Mouse (Mus musculus): ENCODE results near the gene Mrgprd. TPM values are rescaled to one million over a fixed set of nuclear protein-coding genes. Genes with fewer than 3 reads are reported as not detected.
A peak's percentile ranks its signal among the peaks of the same experiment; 100 is the strongest.

Gene Mrgprd
- total and polyA plus RNA-seq, 2 experiments = not detected

DNA sequence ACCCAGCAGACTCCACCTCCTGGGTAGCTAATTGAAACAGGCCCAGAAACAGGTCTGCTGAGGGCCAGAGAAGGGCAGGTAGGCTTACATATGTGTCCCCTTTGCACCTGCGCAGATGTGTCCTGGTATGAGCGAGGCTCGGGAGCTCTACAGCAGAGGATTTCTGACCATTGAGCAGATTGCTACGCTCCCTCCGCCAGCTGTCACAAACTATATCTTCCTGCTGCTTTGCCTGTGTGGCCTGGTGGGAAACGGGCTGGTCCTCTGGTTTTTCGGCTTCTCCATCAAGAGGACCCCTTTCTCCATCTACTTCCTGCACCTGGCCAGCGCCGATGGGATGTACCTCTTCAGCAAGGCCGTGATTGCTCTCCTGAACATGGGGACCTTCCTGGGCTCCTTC is 7.0 kb upstream of the Mrgprd start:
- no peaks in the 10 kb centered on the region for H3K79me2 ChIP-seq (ENCODE audit: control insufficient read depth, insufficient read depth, low read length)
- no peak overlapping the region for H3K4me3 ChIP-seq (ENCODE audit: insufficient read depth, low read depth, low read length)
- H3K4me1 ChIP-seq (ENCODE audit: control insufficient read depth, insufficient read depth, low read length) = no peaks in the 10 kb centered on the region
- no peak for DNase-seq (ENCODE audit: extremely low read depth, low read depth, low spot score)
- TF ChIP-seq CTCF (IDR thresholded peaks at IDR 0.05; ENCODE audit: low read depth, low read length) = no peak
- TF ChIP-seq POLR2A (IDR thresholded peaks at IDR 0.05; ENCODE audit: extremely low read depth, insufficient read depth, low read length) = no peak
- WGBS = 89% methylated on average over 10 of the region's 10 CpGs
- H3K27me3 ChIP-seq (ENCODE audit: control insufficient read depth, insufficient read depth, low read length) = no peaks in the 10 kb centered on the region
- H3K27ac ChIP-seq (replicated peaks; ENCODE audit: insufficient read depth, low read depth, low read length) = no peak overlapping the region
- H3K9ac ChIP-seq (ENCODE audit: low read depth, low read length) = no peak overlapping the region
- no peaks in the 10 kb centered on the region for H3K36me3 ChIP-seq (ENCODE audit: control insufficient read depth, insufficient read depth, low read length)

GRCm38 (mm10) chr7:145308061-145308675 is 6.5 kb upstream of the Mrgprd start:
- H3K79me2 ChIP-seq (ENCODE audit: control insufficient read depth, insufficient read depth, low read length) = no peaks in the 10 kb centered on the region
- H3K27me3 ChIP-seq (ENCODE audit: control insufficient read depth, insufficient read depth, low read length) = no peaks in the 10 kb centered on the region
- no peaks in the 10 kb centered on the region for H3K4me1 ChIP-seq (ENCODE audit: control insufficient read depth, insufficient read depth, low read length)
- H3K27ac ChIP-seq (replicated peaks; ENCODE audit: insufficient read depth, low read depth, low read length) = no peak overlapping the region
- no peak overlapping the region for H3K4me3 ChIP-seq (ENCODE audit: insufficient read depth, low read depth, low read length)
- no peaks in the 10 kb centered on the region for H3K36me3 ChIP-seq (ENCODE audit: control insufficient read depth, insufficient read depth, low read length)
- 72% methylated on average over 30 of the region's 30 CpGs for WGBS
- no peak overlapping the region for H3K9ac ChIP-seq (ENCODE audit: low read depth, low read length)
- DNase-seq (ENCODE audit: extremely low read depth, low read depth, low spot score) = peak; percentile 12
- TF ChIP-seq POLR2A (IDR thresholded peaks at IDR 0.05; ENCODE audit: extremely low read depth, insufficient read depth, low read length) (no peak), CTCF (IDR thresholded peaks at IDR 0.05; ENCODE audit: low read depth, low read length) (no peak)

DNA sequence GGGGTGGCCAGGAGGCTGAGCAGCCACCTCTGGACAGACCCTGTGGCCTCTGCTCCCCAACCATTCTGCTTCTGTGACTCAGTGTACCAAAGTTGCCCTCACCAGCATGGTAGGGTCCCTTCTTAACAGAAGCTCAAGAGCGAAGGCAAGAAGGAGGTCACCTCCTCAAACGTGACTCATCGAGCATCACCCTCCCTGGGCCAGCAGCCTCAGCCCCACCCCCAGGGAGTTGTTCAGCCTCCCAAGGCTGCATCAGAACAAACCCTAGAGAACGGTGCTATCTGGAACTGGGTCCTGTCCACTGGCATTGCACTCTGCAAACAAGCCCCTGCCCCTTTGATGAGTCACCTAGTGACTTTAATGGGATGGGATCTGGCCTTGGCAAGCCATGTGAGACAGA is 5.8 kb upstream of the Mrgprd start:
- no peaks in the 10 kb centered on the region for H3K4me1 ChIP-seq (ENCODE audit: control insufficient read depth, insufficient read depth, low read length)
- TF ChIP-seq CTCF (IDR thresholded peaks at IDR 0.05; ENCODE audit: low read depth, low read length) (no peak), POLR2A (IDR thresholded peaks at IDR 0.05; ENCODE audit: extremely low read depth, insufficient read depth, low read length) (no peak)
- no peak for DNase-seq (ENCODE audit: extremely low read depth, low read depth, low spot score)
- H3K36me3 ChIP-seq (ENCODE audit: control insufficient read depth, insufficient read depth, low read length) = no peaks in the 10 kb centered on the region
- WGBS = 54% methylated on average over 4 of the region's 4 CpGs
- H3K27ac ChIP-seq (replicated peaks; ENCODE audit: insufficient read depth, low read depth, low read length) = no peak overlapping the region
- no peak overlapping the region for H3K9ac ChIP-seq (ENCODE audit: low read depth, low read length)
- no peaks in the 10 kb centered on the region for H3K27me3 ChIP-seq (ENCODE audit: control insufficient read depth, insufficient read depth, low read length)
- no peaks in the 10 kb centered on the region for H3K79me2 ChIP-seq (ENCODE audit: control insufficient read depth, insufficient read depth, low read length)
- H3K4me3 ChIP-seq (ENCODE audit: insufficient read depth, low read depth, low read length) = no peak overlapping the region

- Histone ChIP-seq H3K9ac (ENCODE audit: low read depth, low read length) (no peak overlapping the region), H3K27ac (replicated peaks; ENCODE audit: insufficient read depth, low read depth, low read length) (no peak overlapping the region), H3K27me3 (ENCODE audit: control insufficient read depth, insufficient read depth, low read length) (no peaks in the 10 kb centered on the region), H3K4me1 (ENCODE audit: control insufficient read depth, insufficient read depth, low read length) (no peaks in the 10 kb centered on the region), H3K4me3 (ENCODE audit: insufficient read depth, low read depth, low read length) (no peak overlapping the region), H3K79me2 (ENCODE audit: control insufficient read depth, insufficient read depth, low read length) (no peaks in the 10 kb centered on the region), H3K36me3 (ENCODE audit: control insufficient read depth, insufficient read depth, low read length) (no peaks in the 10 kb centered on the region)
- 71% methylated on average over 1 of the region's 1 CpGs for WGBS
- DNase-seq (ENCODE audit: extremely low read depth, low read depth, low spot score) = no peak
- TF ChIP-seq CTCF (IDR thresholded peaks at IDR 0.05; ENCODE audit: low read depth, low read length) (no peak), POLR2A (IDR thresholded peaks at IDR 0.05; ENCODE audit: extremely low read depth, insufficient read depth, low read length) (no peak)
Measured at GRCm38 (mm10) chr7:145309877-145310276, 4.8 kb upstream of the Mrgprd start.

DNA sequence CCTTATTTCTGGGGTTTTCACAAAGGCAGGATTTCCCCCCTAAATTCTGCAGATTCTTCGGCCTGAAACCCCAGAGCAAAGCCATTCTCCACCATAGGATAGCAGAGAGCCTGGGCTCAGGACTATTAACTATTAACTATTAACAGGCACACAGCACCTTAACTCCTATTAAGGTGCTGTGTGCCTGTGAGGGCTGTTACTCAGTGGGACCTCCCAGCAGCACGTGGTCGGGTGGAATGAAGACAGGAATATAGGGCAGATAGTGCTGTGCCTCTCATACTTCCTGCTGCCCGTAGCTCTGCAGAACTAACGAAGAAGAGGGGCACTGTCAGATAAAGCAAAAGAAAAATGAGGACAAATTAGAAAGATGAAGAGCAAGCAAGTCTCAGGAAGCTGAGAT is 4.1 kb upstream of the Mrgprd start:
- Histone ChIP-seq H3K79me2 (ENCODE audit: control insufficient read depth, insufficient read depth, low read length) (no peaks in the 10 kb centered on the region), H3K4me3 (ENCODE audit: insufficient read depth, low read depth, low read length) (no peak overlapping the region), H3K4me1 (ENCODE audit: control insufficient read depth, insufficient read depth, low read length) (no peaks in the 10 kb centered on the region), H3K27ac (replicated peaks; ENCODE audit: insufficient read depth, low read depth, low read length) (no peak overlapping the region), H3K9ac (ENCODE audit: low read depth, low read length) (no peak overlapping the region), H3K27me3 (ENCODE audit: control insufficient read depth, insufficient read depth, low read length) (no peaks in the 10 kb centered on the region), H3K36me3 (ENCODE audit: control insufficient read depth, insufficient read depth, low read length) (no peaks in the 10 kb centered on the region)
- no peak for DNase-seq (ENCODE audit: extremely low read depth, low read depth, low spot score)
- WGBS = 59% methylated on average over 5 of the region's 5 CpGs
- TF ChIP-seq CTCF (IDR thresholded peaks at IDR 0.05; ENCODE audit: low read depth, low read length) (no peak), POLR2A (IDR thresholded peaks at IDR 0.05; ENCODE audit: extremely low read depth, insufficient read depth, low read length) (no peak)

DNA sequence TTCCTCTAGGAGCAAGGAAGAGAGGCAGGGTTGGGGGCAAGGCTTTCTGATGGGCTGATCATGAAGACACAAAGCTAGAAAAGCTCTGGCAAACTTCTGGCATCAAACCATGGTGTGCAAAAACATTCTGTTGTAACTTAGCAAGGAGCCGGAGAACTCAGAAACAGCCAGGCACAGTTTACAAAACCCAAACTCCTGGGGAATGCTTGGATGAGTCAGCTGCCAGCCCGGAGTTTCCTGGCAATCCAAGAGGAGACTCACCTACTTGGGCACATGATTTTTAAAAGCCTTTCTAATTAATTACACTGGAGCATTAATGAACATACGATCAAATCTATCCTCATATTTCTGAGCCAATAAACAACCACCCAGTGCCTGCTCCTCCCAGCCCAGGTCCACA is 2.5 kb upstream of the Mrgprd start:
- Histone ChIP-seq H3K27me3 (ENCODE audit: control insufficient read depth, insufficient read depth, low read length) (no peaks in the 10 kb centered on the region), H3K36me3 (ENCODE audit: control insufficient read depth, insufficient read depth, low read length) (no peaks in the 10 kb centered on the region), H3K4me1 (ENCODE audit: control insufficient read depth, insufficient read depth, low read length) (no peaks in the 10 kb centered on the region), H3K4me3 (ENCODE audit: insufficient read depth, low read depth, low read length) (no peak overlapping the region), H3K9ac (ENCODE audit: low read depth, low read length) (no peak overlapping the region), H3K79me2 (ENCODE audit: control insufficient read depth, insufficient read depth, low read length) (no peaks in the 10 kb centered on the region), H3K27ac (replicated peaks; ENCODE audit: insufficient read depth, low read depth, low read length) (no peak overlapping the region)
- WGBS = 61% methylated on average over 3 of the region's 3 CpGs
- no peak for DNase-seq (ENCODE audit: extremely low read depth, low read depth, low spot score)
- TF ChIP-seq POLR2A (IDR thresholded peaks at IDR 0.05; ENCODE audit: extremely low read depth, insufficient read depth, low read length) (no peak), CTCF (IDR thresholded peaks at IDR 0.05; ENCODE audit: low read depth, low read length) (no peak)

Data from liver, adult 2 months (tissue).